Mouse (Mus musculus) left cerebral cortex, postnatal 10 days (tissue): ENCODE measurements at regions not wholly inside any gene's neighbourhood (a gene's known extent, or its start where the extent isn't known, plus 50 kb on each side); places are given as distances from the start of the nearest gene placed in this dataset.
A peak's percentile ranks its signal among the peaks of the same experiment; 100 is the strongest.

ENCODE experiments used
- DNase-seq, 2 experiments: peaks; one replicate each; pipeline ENCODE4 v3.0.0; 2021 to 2022; ENCODE audit warnings: low spot score in 2 of 2, mixed read lengths in 1 of 2; ENCODE audit errors: extremely low spot score in 1 of 2
- intact Hi-C: fragments of 180-260 bp; cut with DNase I; formaldehyde crosslinking; loops from one replicate; pipeline ENCODE4 v1.15.1; 2025

GRCm38 (mm10) chr13:30600194-30600593 is 55.0 kb upstream of the Uqcrfs1 start:
- no peak for DNase-seq
- intact Hi-C loops, result no loop called here

- no peak for DNase-seq
- intact Hi-C loops, result no loop called here
Observed at GRCm38 (mm10) chr13:30600625-30601407, 55.7 kb upstream of the Uqcrfs1 start.

- peak in 1 of 2 experiments; percentile 12 for DNase-seq
- intact Hi-C loops, result no loop called here
Observed at GRCm38 (mm10) chr13:30603936-30604335, 55.9 kb upstream of the Dusp22 start.

GRCm38 (mm10) chr13:30607343-30607742 is 52.5 kb upstream of the Dusp22 start:
- no peak for DNase-seq
- intact Hi-C loops, result no loop called here

GRCm38 (mm10) chr13:30607881-30608280 is 51.9 kb upstream of the Dusp22 start:
- intact Hi-C loops, result no loop called here
- DNase-seq, result peak in 1 of 2 experiments; percentile 59

GRCm38 (mm10) chr13:30609784-30610183 is 50.0 kb upstream of the Dusp22 start:
- intact Hi-C loops, result no loop called here
- no peak for DNase-seq
